Mouse (Mus musculus) liver, embryonic 14.5 days (tissue): Measurements from ENCODE around the gene Prdm4.

ENCODE experiments used
- CTCF ChIP-seq: IDR thresholded peaks from 2 replicates; pipeline ENCODE4 v1.5.1; 2016; ENCODE audit warnings: antibody characterized with exemption, low read depth, control low read depth
- EP300 ChIP-seq: IDR thresholded peaks from 2 replicates; pipeline ENCODE4 v1.6.1; 2016; ENCODE audit warnings: antibody characterized with exemption, low read depth

- TF ChIP-seq CTCF (no peak), EP300 (no peak)
Observed at GRCm38 (mm10) chr10:85956871-85957419, 40.0 kb upstream of the Prdm4 start.
